Mouse (Mus musculus): ENCODE data around the gene Lcn9. TPM values are rescaled to one million over a fixed set of nuclear protein-coding genes. Genes with fewer than 3 reads are reported as not detected.
"Not testable (repeated sequence)": the region's sequence is repeated elsewhere in the genome, so short reads cannot be mapped to it uniquely, and the experiment has no call there.

Gene Lcn9
- total RNA-seq (2021): not detected

DNA sequence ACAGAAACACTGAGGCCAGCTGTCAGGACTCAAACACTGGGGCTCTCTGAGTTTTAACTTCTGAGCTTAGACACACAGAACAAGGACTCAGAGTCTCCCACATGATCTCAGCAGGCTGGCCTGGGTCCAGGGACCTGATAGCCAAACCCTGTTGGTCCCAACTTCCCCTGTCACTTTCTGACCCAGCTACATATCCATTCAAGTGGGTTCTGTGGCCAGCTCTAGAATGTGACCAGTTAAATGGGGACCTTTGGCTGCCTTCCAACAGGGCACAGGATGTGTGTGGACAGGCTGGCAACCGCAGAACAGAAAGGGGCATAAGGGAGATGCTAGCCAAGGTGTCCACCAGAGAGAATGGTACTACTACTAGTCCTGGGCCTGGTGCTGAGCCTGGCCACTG, at the start of gene Lcn9:
Lcn9 (plus strand) TSS at position 348 of the 400 bp plus-strand sequence.
- intact Hi-C loops (cut with DNase I): loop anchor here (10.0 kb wide), 2 partner anchors 128 to 462 kb away; no protein-coding TSS in a partner anchor
- DNase-seq (ENCODE audit: low spot score in 2 of 2): peak in 1 of 2 experiments; percentile 23

DNA sequence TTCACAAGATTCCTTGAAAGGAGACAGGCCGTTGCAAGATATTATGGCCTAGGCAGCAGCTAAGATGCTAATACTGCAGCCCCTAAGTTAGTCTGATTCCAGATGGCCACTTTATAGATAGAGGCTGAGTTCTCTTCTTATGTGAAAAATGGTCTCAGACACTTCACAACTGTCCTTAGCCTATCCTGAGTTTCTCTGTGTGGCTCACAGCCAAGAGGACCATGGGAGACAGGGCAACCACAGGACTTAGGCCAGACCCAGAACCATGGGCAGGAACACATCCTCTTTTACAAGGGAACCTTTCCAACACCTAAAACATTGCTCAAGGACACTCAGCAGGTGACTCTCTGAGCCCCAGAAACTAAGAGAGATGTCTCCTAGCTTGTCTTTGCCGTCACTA, 49.4 kb upstream of the Lcn9 start:
- intact Hi-C loops (cut with DNase I): no loop called here
- no peak for DNase-seq (ENCODE audit: low spot score in 2 of 2)

DNA sequence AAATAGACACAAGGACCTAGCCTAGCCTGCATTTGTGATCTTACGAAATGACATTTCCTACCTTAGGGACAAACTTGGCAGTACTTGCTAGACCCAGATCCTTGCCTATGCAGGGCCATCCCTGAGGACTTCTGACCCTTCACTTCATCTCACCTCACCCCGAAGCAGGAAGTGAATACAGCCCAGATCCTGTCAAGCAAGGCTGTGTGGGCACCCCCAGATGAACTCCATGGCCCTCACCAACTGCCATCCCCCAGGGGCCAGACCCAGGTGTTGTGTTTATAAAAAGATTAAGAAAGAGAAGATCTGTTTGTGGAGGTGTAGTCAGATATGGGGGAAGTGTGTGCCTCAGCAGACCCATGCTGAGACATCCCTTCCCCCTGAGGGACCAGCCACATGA, 48.3 kb upstream of the Lcn9 start:
- intact Hi-C loops (cut with DNase I): no loop called here
- no peak for DNase-seq (ENCODE audit: low spot score in 2 of 2)

DNA sequence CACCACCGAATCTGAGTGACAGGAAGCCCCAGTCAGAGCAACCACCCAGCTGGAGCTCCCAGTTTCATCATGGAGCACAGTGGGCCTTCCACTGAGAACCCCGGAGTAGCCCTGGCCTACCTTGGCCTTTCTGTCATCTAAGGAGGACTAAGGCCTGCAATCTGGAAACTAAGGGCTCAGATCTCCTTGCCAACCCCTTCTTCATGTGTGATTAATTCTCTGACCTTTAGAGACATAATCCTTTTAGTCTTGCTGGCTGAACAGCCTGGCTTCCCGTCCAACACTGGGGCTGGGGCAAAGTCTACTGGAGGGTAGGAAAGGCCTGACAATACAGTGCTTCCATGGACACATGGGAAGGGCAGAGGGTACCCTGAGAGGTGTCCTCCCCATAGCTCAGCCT, 47.0 kb upstream of the Lcn9 start:
- intact Hi-C loops (cut with DNase I): no loop called here
- no peak for DNase-seq (ENCODE audit: low spot score in 2 of 2)

DNA sequence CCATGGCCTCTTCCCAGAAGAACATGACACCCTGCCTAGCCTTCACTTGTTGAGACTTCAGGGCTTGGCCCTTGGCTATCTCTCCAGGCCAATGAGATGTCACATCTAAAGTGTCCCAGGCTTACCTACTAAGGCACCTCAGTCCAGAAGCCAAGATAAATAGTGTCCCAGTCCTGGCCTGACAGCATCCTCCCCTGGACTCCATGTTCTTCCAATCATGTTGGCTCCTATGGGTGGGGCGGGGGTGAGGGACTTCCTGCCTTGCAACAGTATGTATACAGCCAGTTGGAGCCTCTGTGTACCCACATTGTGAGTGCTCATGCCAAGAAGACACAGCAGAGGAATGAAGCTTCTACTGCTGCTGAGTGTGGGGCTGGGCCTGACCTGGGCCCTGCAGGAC, 46.2 kb upstream of the Lcn9 start, which contains the start of gene Lcn11:
Lcn11 (plus strand) TSS at position 301 of the 400 bp plus-strand sequence.
- intact Hi-C loops (cut with DNase I): no loop called here
- no peak for DNase-seq (ENCODE audit: low spot score in 2 of 2)

DNA sequence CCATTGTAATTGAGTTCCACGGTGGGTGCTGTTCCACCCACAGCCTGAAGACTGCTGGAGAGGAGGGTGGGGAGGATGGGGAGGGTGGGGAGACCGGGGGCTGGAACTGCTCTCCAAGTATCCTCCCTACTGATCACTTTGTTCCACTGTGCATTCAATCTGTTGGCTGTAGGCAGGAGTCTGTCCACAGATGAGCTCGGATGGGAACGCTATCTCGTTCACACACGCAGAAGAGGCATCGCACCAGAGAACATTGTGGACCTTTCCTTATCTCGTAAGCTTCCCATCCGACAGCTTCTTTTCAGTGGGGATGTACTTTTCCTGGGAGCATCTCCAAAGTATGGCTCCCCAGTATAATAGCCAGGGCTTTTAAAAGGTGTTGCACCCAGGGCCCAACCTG, 43.9 kb upstream of the Lcn9 start:
- intact Hi-C loops (cut with DNase I): no loop called here
- DNase-seq (ENCODE audit: low spot score in 2 of 2): no peak

DNA sequence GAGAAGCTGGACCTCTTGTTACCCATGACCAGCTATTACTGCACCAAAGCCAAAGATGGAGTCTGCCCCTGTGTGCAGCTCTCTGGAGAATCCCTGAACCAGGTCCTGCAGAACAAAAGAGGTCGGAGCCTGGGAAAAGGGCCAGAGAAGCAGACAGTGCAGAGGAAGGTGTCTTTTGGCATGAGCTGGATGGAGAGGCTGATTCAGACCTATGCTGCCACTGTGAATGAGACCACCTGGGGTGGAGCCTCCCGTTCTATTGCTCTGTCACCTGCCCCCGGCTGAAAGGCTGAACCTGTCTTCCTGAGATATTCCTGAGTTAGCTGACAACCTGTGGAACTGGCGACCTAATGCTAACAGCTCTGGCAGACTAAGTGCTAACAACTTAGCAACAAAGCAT, 42.0 kb upstream of the Lcn9 start:
- DNase-seq (ENCODE audit: low spot score in 2 of 2): no peak
- intact Hi-C loops (cut with DNase I): no loop called here

DNA sequence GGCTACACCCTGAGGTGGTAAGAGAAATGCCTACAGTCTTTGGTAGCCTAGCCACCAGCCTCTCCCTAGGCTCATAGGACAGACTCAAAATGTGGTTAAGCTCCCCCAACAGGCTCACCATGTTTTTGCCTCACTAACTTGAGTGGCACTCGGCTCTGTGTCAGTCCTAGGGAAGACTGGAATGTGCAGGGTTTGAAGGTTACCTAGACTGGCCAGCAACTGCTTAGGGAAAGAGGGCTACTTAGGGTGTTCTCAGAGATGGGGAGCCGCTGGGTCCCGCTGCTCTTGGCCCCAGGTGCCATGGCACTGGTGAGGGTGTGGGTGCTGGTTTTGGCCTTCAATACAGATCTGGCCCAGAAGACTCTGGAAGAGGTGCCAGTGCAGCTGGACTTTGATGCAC, 41.0 kb upstream of the Lcn9 start, which contains the start of gene Gm13539:
Gm13539 (plus strand) TSS at position 301 of the 400 bp plus-strand sequence.
- no peak for DNase-seq (ENCODE audit: low spot score in 2 of 2)
- intact Hi-C loops (cut with DNase I): no loop called here

DNA sequence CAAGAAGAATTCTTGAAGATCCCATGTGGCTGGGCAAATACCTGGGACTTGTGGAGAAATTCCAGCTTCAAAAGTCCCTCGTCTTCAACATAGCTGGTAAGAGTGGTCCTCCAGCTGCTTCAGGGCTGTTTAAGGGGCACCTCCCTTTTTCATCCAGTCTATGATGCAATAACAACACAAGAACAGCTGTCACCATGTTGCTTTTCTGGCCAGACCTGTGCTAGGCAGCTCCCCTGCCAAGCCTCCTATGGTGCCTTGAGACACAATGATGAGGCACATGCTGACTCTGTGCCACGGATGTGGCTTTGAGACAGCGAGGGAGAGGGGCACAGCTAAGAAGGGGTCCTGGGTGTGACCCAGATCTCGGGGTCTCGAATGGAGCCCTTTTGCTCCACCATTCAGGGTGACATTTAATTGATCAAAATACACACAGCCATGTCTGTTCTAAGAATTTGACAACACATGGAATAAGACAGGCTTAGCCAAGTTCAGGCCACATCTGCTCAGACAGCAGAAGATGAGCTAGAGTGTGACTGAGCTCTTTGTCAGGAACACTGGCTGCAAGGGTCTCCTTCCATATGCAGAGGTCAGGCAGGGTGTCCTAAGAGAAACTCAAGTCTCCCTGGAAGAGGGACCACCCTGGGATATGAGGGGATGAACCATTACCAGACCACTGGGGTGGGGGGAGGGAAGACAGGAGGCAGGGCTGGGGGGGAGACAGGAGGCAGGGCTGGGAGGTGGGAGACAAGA, 37.2 kb upstream of the Lcn9 start:
- intact Hi-C loops (cut with DNase I): no loop called here
- no peak for DNase-seq (ENCODE audit: low spot score in 2 of 2)

DNA sequence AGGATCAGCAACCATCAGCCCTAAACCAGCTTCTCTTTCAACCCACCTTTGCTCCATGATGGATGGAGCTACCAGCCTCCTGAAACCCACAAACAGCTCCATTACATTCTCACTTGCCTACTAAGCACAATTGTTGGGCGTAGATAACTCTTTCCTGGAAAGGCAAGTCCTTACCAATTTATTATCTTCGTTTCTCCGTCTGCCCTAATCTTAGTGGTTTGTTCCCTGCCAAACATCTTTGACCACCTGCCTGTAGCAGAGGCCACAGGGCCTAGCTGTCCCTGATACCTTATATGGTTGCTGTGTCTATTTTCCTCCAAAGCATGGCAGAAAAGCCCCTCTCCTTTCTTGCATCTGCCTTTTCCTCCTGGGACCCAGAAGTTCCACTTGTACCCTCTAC, 33.9 kb upstream of the Lcn9 start:
- DNase-seq (ENCODE audit: low spot score in 2 of 2): no peak
- intact Hi-C loops (cut with DNase I): no loop called here

DNA sequence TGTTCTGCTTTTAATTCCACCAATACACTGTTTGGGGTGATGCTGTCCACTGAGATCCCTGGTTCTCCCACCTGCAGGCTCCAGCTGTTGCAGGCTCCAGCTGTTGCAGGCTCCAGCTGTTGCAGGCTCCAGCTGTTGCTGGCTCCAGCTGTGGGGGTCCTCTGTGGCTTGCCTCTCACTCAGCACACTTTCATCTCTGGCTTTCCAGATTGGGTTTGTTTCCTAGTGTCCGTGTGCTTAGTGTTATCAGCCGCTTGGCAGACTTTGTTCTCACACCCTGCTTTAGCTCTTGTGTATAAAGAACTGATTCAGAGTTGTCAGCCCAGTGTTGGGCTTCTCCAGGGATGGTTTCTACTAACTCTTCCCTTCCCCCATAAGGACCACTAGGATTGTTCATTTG, 25.3 kb upstream of the Lcn9 start:
- no peak for DNase-seq (ENCODE audit: low spot score in 2 of 2)
- intact Hi-C loops (cut with DNase I): no loop called here

DNA sequence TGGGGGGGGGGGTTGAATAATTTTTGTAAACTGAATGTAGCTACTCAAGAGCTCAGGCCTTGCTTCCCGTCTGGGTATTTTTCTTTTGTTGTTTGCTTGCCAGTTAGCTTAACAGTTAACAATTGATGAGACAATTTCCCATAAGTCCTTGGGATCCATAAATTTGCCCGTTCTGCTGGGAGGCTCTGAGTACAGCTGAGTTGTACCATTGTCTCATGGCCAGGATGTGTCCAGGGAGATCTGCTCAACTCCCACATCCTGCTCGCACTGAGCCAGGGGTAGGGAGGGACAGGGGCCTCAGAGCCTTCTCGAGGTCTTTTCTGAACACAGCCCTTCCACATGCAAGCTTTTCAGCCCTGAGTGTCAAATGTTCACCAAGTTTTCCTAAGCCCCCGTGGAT, 24.9 kb upstream of the Lcn9 start:
- intact Hi-C loops (cut with DNase I): no loop called here
- no peak for DNase-seq (ENCODE audit: low spot score in 2 of 2)

DNA sequence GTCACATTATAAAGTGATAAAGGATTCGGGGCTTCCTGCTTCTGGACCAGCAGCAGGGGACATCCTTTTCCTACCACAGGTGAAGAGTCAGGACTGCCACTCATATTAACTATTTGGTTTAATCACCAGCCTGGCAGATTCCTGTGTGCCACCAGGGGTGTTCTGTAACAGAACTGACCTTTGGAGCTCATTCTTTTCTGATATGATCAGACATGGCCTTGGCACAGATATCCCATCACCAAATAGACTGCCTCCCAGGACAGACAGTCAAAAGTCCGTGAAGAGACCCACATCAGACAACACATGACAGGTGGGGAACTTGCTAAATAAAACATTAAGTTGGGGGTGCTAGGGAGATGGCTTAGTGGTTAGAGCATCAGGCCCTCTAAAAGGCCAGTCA, 11.2 kb upstream of the Lcn9 start:
- intact Hi-C loops (cut with DNase I): no loop called here
- no peak for DNase-seq (ENCODE audit: low spot score in 2 of 2)

DNA sequence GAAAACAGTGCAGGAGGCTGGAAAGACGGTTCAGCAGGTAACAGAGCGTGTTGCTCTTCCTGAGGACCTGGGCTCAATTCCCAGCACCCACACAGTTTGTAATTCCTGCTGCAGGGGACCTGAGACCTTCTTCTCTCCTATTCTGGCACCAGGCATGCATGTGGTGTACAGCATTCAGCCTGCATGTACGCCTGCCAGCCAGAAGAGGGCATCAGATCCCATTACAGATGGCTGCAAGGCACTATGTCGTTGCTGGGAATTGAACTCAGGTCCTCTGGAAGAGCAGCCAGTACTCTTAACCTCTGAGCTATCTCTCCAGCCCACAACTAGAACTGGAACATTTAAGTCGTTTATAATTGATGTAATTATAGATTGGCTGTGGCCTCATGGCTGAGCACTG, 9.6 kb upstream of the Lcn9 start:
- DNase-seq (ENCODE audit: low spot score in 2 of 2): no peak

DNA sequence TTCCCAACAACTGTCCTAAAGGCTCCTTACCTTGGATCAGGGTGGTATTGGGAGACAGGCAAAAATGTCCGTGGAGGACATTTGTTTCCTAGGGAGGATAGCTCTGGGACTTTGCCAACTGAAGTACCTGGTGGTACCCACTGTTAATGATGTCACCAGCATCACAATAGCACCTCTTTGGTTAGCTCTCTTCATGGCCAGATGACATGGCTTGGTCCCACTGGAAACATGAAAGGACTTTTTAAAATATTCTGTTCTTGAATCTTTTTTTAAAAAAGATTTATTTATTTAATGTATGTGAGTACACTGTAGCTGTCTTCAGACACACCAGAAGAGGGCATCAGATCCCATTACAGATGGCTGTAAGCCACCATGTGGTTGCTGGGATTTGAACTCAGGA, 7.2 kb upstream of the Lcn9 start, which contains the start of gene Glt6d1:
Glt6d1 (minus strand) TSS at position 101 of the 400 bp plus-strand sequence.
- DNase-seq (ENCODE audit: low spot score in 2 of 2); intact Hi-C loops (cut with DNase I): not testable (repeated sequence)

More for the DNA sequence above, 9.6 kb upstream of the Lcn9 start:
- intact Hi-C loops (cut with DNase I): no loop called here

DNA sequence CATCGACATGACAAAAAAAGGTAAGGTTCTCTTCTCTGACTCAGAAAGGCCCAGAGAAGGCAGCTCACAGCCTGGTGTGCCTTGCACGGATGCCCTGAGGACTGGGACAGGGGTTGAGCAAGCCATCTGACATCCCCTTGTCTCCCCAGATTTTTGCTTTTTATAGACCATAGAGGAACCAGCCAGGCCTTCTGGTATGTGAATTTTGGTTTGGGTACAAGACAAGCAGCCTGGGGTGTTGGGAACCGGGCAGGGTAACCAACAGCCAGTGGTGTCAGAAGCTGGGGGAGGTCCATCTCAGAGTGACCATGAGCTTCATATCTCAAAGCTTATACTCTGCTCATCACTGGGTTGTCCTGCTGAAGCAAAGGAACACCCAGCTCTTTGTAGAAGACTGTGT, 1.8 kb downstream of the Lcn9 start:
- DNase-seq (ENCODE audit: low spot score in 2 of 2): no peak
- intact Hi-C loops (cut with DNase I): loop anchor here (10.0 kb wide), 2 partner anchors 130 to 460 kb away; no protein-coding TSS in a partner anchor

DNA sequence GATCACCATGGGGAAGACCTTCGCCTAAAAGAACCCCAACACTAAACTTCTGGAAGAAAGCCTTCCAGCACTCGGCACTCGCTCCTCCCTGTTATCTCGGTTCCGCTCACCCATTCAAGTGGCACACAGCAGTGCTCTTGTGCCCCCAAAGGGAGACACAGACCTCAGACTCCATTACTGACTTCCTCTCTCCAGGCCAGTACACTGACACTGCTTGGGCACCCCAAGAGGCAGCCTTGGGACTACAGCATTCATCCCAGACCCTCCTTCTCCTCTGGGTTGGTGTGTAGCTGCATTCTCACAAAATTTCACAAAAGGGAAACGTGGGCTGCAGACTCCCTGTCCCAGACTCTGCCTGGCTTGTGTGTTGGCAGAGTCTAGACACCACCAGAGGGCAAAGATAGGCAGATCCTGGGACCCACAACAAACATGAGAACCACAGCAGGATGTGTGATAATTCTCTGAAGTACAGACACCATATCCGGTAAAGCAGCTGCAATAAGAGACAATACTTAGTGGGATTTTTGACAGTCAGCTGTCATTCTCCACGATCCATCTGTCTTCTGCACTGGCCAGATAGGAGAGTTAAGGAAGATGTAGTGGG, 5.5 kb downstream of the Lcn9 start:
- no peak for DNase-seq (ENCODE audit: low spot score in 2 of 2)
- intact Hi-C loops (cut with DNase I): loop anchor here (10.0 kb wide), 2 partner anchors 134 to 456 kb away; no protein-coding TSS in a partner anchor

DNA sequence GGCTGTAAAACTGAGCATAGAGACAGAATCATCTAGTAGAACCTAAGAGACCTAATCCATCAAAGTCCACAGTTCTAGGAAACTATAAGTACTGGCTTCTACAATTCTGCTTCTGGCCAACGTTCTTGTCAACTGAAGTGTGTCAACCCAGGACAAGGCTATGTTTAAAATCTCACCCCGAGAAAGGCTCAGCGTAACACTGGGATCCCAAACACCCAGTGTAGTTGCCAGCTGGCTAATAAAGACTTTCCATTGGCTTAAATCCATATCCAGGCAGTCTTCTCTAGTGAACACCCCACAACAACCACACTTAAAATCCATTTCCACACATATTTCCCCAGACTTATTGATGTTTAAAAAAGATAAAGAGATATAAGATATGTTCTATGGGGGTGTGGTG, 7.8 kb downstream of the Lcn9 start:
- intact Hi-C loops (cut with DNase I): no loop called here
- no peak for DNase-seq (ENCODE audit: low spot score in 2 of 2)

DNA sequence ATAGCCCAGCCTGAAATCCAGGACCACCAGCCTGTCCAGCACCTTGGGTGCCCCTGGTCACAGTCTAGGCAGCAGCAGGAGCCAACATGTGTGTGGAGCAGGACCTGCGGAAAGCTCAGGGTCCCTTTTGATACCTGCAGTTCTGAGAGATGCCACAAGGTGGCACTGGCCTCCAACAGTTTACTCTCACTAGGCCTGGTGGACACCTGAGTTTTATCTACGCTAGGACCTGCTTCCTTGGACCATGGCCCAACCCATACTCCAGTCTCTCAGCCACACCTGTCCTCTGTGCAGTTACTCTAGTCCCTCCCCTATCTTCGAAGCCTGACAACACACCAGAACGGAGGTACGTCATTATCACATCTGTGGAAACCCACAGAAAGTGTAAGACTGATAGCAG, 13.3 kb downstream of the Lcn9 start:
- intact Hi-C loops (cut with DNase I): loop anchor here (5.0 kb wide), 2 partner anchors 76 to 306 kb away; no protein-coding TSS in a partner anchor

DNA sequence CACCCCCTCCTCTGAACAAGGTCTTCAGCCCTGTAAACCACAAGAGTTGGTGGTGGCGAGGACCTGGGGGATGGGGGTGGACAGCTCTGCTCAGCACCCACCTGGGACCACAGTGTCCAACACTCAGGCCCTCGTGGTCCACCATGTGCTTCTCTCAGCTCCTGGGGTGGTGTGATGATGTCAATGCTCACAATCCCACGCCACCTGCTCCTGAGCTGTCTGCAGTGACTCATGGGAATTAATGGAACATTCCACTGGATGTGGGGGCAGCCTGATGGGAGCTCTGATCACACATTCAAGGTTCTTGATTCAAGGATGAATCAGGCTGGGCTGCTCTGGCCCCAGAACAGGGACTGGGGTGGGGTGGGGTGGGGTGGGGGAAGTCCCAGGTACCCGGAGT, 19.2 kb downstream of the Lcn9 start:
- DNase-seq (ENCODE audit: low spot score in 2 of 2): peak in 1 of 2 experiments; percentile 61

More for the DNA sequence above, 13.3 kb downstream of the Lcn9 start:
- DNase-seq (ENCODE audit: low spot score in 2 of 2): peak; percentile 79 to 84

DNA sequence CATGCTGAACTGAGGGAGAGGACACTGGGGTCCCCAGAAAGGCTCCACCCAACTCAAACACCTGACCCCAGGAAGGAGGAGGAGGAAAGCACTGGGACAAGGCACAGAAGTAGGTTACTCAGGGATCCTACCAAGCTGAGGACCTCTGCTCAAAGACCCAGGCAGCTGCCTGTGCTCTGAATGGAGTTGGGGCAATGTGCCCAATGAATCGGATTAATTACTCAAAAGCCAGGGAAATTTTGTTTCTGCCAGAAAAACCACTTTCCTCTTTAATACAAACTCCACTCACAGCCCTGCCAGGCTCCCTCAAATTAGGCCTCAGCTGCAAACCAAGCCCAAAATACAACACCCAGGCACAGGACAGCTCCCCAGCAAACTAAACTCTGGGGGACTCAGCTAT, 19.8 kb downstream of the Lcn9 start:
- DNase-seq (ENCODE audit: low spot score in 2 of 2): peak; percentile 26 to 63
- intact Hi-C loops (cut with DNase I): loop anchor here (10.0 kb wide), 1 partner anchor 162 kb away; no protein-coding TSS in a partner anchor

More for the DNA sequence above, 19.2 kb downstream of the Lcn9 start:
- intact Hi-C loops (cut with DNase I): loop anchor here (10.0 kb wide), 1 partner anchor 163 kb away; no protein-coding TSS in a partner anchor
